Mouse (Mus musculus) E14TG2a.4 (cell line): Measurements from ENCODE around the gene Slc22a12.

Experiments
- CTCF ChIP-seq: conservative IDR thresholded peaks from 2 replicates; pipeline ENCODE4 v1.5.1; 2014; ENCODE audit warnings: low read length
- NANOG ChIP-seq: IDR thresholded peaks from 2 replicates; pipeline ENCODE4 v1.6.1; 2014; ENCODE audit warnings: borderline replicate concordance, low read length, mixed read lengths
- POU5F1 ChIP-seq: IDR thresholded peaks from 2 replicates; pipeline ENCODE4 v1.6.1; 2014; ENCODE audit warnings: low read length, borderline replicate concordance

- no peak for TF ChIP-seq CTCF
- no peak for TF ChIP-seq POU5F1
- no peak for TF ChIP-seq NANOG
Measured at GRCm38 (mm10) chr19:6534118-6534415, 8.8 kb downstream of the Slc22a12 start.
